9 mouse cellular contexts compared by ENCODE assay signal in the genomic region with DNA sequence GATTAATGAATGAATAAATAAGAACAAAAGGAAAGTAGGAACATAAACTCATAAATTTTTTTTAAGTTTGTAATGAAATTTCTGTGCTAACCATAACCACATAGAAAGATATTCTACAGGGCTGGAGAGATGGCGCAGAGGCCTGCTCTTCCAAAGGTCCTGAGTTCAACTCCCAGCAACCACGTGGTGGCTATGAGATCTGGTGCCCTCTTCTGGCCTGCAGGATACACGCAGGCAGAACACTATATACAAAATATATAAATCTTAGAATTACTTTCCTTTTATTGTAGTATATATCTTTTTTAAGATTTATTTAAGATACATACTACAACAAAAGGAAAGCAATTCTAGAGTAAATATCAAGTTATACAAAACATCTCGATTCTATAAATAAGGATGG. TPM values are rescaled to one million over a fixed set of nuclear protein-coding genes. Genes with fewer than 3 reads are reported as not detected.
DNase-seq lines count a peak whose midpoint lies in the region; ATAC-seq and TF ChIP-seq lines count a peak whose summit lies in the region.
"Had no signal": no experiment of that assay in that cellular context is flagged by ENCODE, and none has a peak within 500 bp of the region (broad histone marks: within the 10 kb centered on the region; RNA-seq: fewer than 3 reads in every experiment).

No protein-coding gene starts in this region.

- H3K4me1 ChIP-seq in forebrain, postnatal 0 days (ENCODE audit: insufficient read depth): peaks cover 5% of the 10 kb centered on the region
- peaks cover 3% of the 10 kb centered on the region; the same call in 1 of the 2 replicates for H3K4me1 ChIP-seq in forebrain, embryonic 16.5 days (replicated peaks; ENCODE audit: control insufficient read depth, insufficient read depth, low read length)
- 0 out of 2 replicates have a peak, but pooled peaks cover 4% of the 10 kb centered on the region for H3K4me1 ChIP-seq in lung, postnatal 0 days (ENCODE audit: insufficient read depth, low read depth, low read length)
- no peaks in the 10 kb centered on the region for H3K4me1 ChIP-seq in thymus, adult 2 months (replicated peaks; ENCODE audit: control insufficient read depth, insufficient read depth, low read length)

- H3K27ac ChIP-seq in forebrain, postnatal 0 days (ENCODE audit: low read depth, low read length): no peak overlapping the region
- no peak overlapping the region for H3K27ac ChIP-seq in forebrain, embryonic 16.5 days (ENCODE audit: low read length)
- H3K27ac ChIP-seq in lung, postnatal 0 days (ENCODE audit: low read length): no peak overlapping the region
- no peak overlapping the region for H3K27ac ChIP-seq in thymus, adult 2 months (ENCODE audit: control insufficient read depth, insufficient read depth, low read length)

- no peak for TF ChIP-seq POLR2A in thymus, adult 2 months (IDR thresholded peaks at IDR 0.05; ENCODE audit: control insufficient read depth, extremely low read depth, insufficient read depth, low read length, poor library complexity)

- no peak for DNase-seq in forebrain, postnatal 0 days
- DNase-seq in lung, postnatal 0 days (ENCODE audit: low spot score): no peak
- no peak for DNase-seq in lung, adult 18-20 months
- DNase-seq in splenic B cell, adult 2 months (ENCODE audit: low read depth, low spot score): peak; percentile 31
- DNase-seq in thymus, adult 2 months: no peak
- DNase-seq in left cerebral cortex, postnatal 25 days (ENCODE audit: low spot score in 2 of 2): no peak
- DNase-seq: embryo, embryonic 11 days had no signal

- TF ChIP-seq EP300 in lung, postnatal 0 days (IDR thresholded peaks at IDR 0.05): no peak

- TF ChIP-seq CTCF in forebrain, postnatal 0 days (IDR thresholded peaks at IDR 0.05; ENCODE audit: low read depth): peak; percentile 25; the same call in 1 of the 2 replicates
- TF ChIP-seq CTCF in lung, postnatal 0 days (IDR thresholded peaks at IDR 0.05): peak; percentile 43
- TF ChIP-seq CTCF in thymus, adult 2 months (IDR thresholded peaks at IDR 0.05; ENCODE audit: borderline replicate concordance, control insufficient read depth, extremely low read depth, insufficient read depth, low read length, poor library complexity): no peak

- intact Hi-C loops in left cerebral cortex, postnatal 25 days (cut with DNase I): no loop called here

- H3K4me2 ChIP-seq in forebrain, postnatal 0 days (ENCODE audit: low read depth): no peak overlapping the region
- H3K4me2 ChIP-seq in forebrain, embryonic 16.5 days (ENCODE audit: low read length): no peak overlapping the region
- H3K4me2 ChIP-seq in lung, postnatal 0 days (replicated peaks; ENCODE audit: low read depth, low read length): no peak overlapping the region

- 83% methylated on average over 4 of the region's 4 CpGs for WGBS in forebrain, postnatal 0 days
- 79% methylated on average over 4 of the region's 4 CpGs for WGBS in forebrain, embryonic 16.5 days
- WGBS in lung, postnatal 0 days: 86% methylated on average over 4 of the region's 4 CpGs
- 85% methylated on average over 4 of the region's 4 CpGs for WGBS in thymus, adult 2 months

- H3K9ac ChIP-seq in forebrain, postnatal 0 days: no peak overlapping the region
- no peak overlapping the region for H3K9ac ChIP-seq in forebrain, embryonic 16.5 days (replicated peaks; ENCODE audit: low read depth, low read length)
- no peak overlapping the region for H3K9ac ChIP-seq in lung, postnatal 0 days (replicated peaks; ENCODE audit: low read depth)

- no peak overlapping the region for H3K4me3 ChIP-seq in forebrain, postnatal 0 days (ENCODE audit: low read depth, low read length)
- no peak overlapping the region for H3K4me3 ChIP-seq in forebrain, embryonic 16.5 days (replicated peaks; ENCODE audit: low read length)
- no peak overlapping the region for H3K4me3 ChIP-seq in lung, postnatal 0 days (ENCODE audit: low read depth, low read length)
- H3K4me3 ChIP-seq in thymus, adult 2 months (ENCODE audit: control insufficient read depth, insufficient read depth, low read length): no peak overlapping the region

- no peaks in the 10 kb centered on the region for H3K27me3 ChIP-seq in forebrain, postnatal 0 days (ENCODE audit: insufficient read depth, low read length)
- H3K27me3 ChIP-seq in forebrain, embryonic 16.5 days (replicated peaks; ENCODE audit: control insufficient read depth, insufficient read depth, low read length): no peaks in the 10 kb centered on the region
- no peaks in the 10 kb centered on the region for H3K27me3 ChIP-seq in lung, postnatal 0 days (replicated peaks; ENCODE audit: insufficient read depth, low read length)
- no peaks in the 10 kb centered on the region for H3K27me3 ChIP-seq in splenic B cell, adult 2 months (ENCODE audit: control insufficient read depth, insufficient read depth, low read length, poor library complexity, severe bottlenecking)
- no peaks in the 10 kb centered on the region for H3K27me3 ChIP-seq in thymus, adult 2 months (ENCODE audit: control insufficient read depth, insufficient read depth, low read length)

- no peak for ATAC-seq in forebrain, postnatal 0 days
- no peak for ATAC-seq in forebrain, embryonic 16.5 days
- no peak for ATAC-seq in lung, postnatal 0 days
- ATAC-seq in activated CD4-positive, CD25-positive, alpha-beta regulatory T cell, adult 4 months: peak; percentile 46

- peaks cover 15% of the 10 kb centered on the region for H3K36me3 ChIP-seq in forebrain, postnatal 0 days (ENCODE audit: insufficient read depth)
- H3K36me3 ChIP-seq in forebrain, embryonic 16.5 days (ENCODE audit: control insufficient read depth, insufficient read depth): peaks cover 13% of the 10 kb centered on the region; the same call in 1 of the 2 replicates
- peaks cover 9% of the 10 kb centered on the region; the same call in 1 of the 2 replicates for H3K36me3 ChIP-seq in lung, postnatal 0 days (ENCODE audit: insufficient read depth, low read length)
- peaks cover 12% of the 10 kb centered on the region; the same call in 1 of the 2 replicates for H3K36me3 ChIP-seq in splenic B cell, adult 2 months (ENCODE audit: control insufficient read depth, insufficient read depth, low read length, poor library complexity, severe bottlenecking)
- H3K36me3 ChIP-seq in thymus, adult 2 months (ENCODE audit: control insufficient read depth, insufficient read depth, low read length): peaks cover 3% of the 10 kb centered on the region; the same call in 1 of the 2 replicates

- H3K9me3 ChIP-seq in forebrain, postnatal 0 days (ENCODE audit: low read length): no peaks in the 10 kb centered on the region
- no peaks in the 10 kb centered on the region for H3K9me3 ChIP-seq in forebrain, embryonic 16.5 days (ENCODE audit: control insufficient read depth, low read length)
- no peaks in the 10 kb centered on the region for H3K9me3 ChIP-seq in lung, postnatal 0 days (ENCODE audit: low read length)

RNA-seq across cellular contexts. Expression of gene Gnpnat1, which starts 21.8 kb away (rescaled TPM):
- 23.6 and 31.1 TPM in 2 replicates for total RNA-seq in forebrain, postnatal 0 days (2014; rRNA removed)
- 14.9 and 19.2 TPM in 2 replicates for polyA plus RNA-seq in forebrain, postnatal 0 days (2015; fragmentation: Nextera tagmentation; extraction: Ambion mirVana)
- 24.8 and 27.2 TPM in 2 replicates for polyA plus RNA-seq in forebrain, embryonic 16.5 days (2015; fragmentation: Nextera tagmentation; extraction: Ambion mirVana)
- 32.2 and 33.9 TPM in 2 replicates for polyA plus RNA-seq in lung, postnatal 0 days (2015; fragmentation: Nextera tagmentation; extraction: Ambion mirVana)
- 10 to 100 TPM; 57.6 to 71.0 TPM for polyA plus RNA-seq in activated CD4-positive, CD25-positive, alpha-beta regulatory T cell, adult 4 months (2017; shearing (Covaris generic))
- polyA plus RNA-seq in thymus, adult 2 months (2012; rRNA removed): 3.6 and 4.0 TPM in 2 replicates
- 10 to 100 TPM; 16.5 to 16.6 TPM for total RNA-seq in left cerebral cortex, postnatal 25 days (2021)

RNA-seq across cellular contexts. Expression of gene Styx, which starts 32.0 kb away (rescaled TPM):
- total RNA-seq in forebrain, postnatal 0 days (2014; rRNA removed): 35.9 and 36.2 TPM in 2 replicates
- 59.2 and 72.2 TPM in 2 replicates for polyA plus RNA-seq in forebrain, postnatal 0 days (2015; fragmentation: Nextera tagmentation; extraction: Ambion mirVana)
- 59.2 and 64.2 TPM in 2 replicates for polyA plus RNA-seq in forebrain, embryonic 16.5 days (2015; fragmentation: Nextera tagmentation; extraction: Ambion mirVana)
- 75.1 and 79.7 TPM in 2 replicates for polyA plus RNA-seq in lung, postnatal 0 days (2015; fragmentation: Nextera tagmentation; extraction: Ambion mirVana)
- 10 to 100 TPM; 11.4 to 23.6 TPM for polyA plus RNA-seq in activated CD4-positive, CD25-positive, alpha-beta regulatory T cell, adult 4 months (2017; shearing (Covaris generic))
- polyA plus RNA-seq in thymus, adult 2 months (2012; rRNA removed): 22.6 and 44.7 TPM in 2 replicates
- total RNA-seq in left cerebral cortex, postnatal 25 days (2021): 10 to 100 TPM; 12.6 to 18.4 TPM

RNA-seq across cellular contexts. Expression of gene Psmc6, which starts 53.3 kb away (rescaled TPM):
- total RNA-seq in forebrain, postnatal 0 days (2014; rRNA removed): 156 and 159 TPM in 2 replicates
- 140 and 156 TPM in 2 replicates for polyA plus RNA-seq in forebrain, postnatal 0 days (2015; fragmentation: Nextera tagmentation; extraction: Ambion mirVana)
- polyA plus RNA-seq in forebrain, embryonic 16.5 days (2015; fragmentation: Nextera tagmentation; extraction: Ambion mirVana): 163 and 178 TPM in 2 replicates
- polyA plus RNA-seq in lung, postnatal 0 days (2015; fragmentation: Nextera tagmentation; extraction: Ambion mirVana): 82.1 and 94.4 TPM in 2 replicates
- 100 to 1,000 TPM; 143 to 183 TPM for polyA plus RNA-seq in activated CD4-positive, CD25-positive, alpha-beta regulatory T cell, adult 4 months (2017; shearing (Covaris generic))
- polyA plus RNA-seq in thymus, adult 2 months (2012; rRNA removed): 29.4 and 38.0 TPM in 2 replicates
- total RNA-seq in left cerebral cortex, postnatal 25 days (2021): 10 to 100 TPM; 93.0 to 97.0 TPM
